Mouse (Mus musculus) heart, embryonic 16.5 days (tissue): ENCODE data around the gene Ddx41. TPM values are rescaled to one million over a fixed set of nuclear protein-coding genes. Genes with fewer than 3 reads are reported as not detected.

Experiments used
- ATAC-seq: fragments of 200-750 bp; cut with Nextera tagmentation; replicated peaks from 2 replicates; pipeline ENCODE4 v1.8.0; 2017; ENCODE audit warnings: moderate number of reproducible peaks; ENCODE audit not compliant: insufficient read depth, low FRiP score; ENCODE audit errors: extremely low read depth
- H3K27ac ChIP-seq: fragments of 300-500 bp; sonication (generic); 2 replicates; pipeline ENCODE4 v1.5.1; 2014; ENCODE audit warnings: mild to moderate bottlenecking, low read length, control low read depth, moderate library complexity
- H3K27me3 ChIP-seq: fragments of 300-500 bp; sonication (generic); 2 replicates; pipeline ENCODE4 v1.6.1; 2014; ENCODE audit warnings: low read length, mixed read lengths; ENCODE audit not compliant: control insufficient read depth, insufficient read depth
- H3K36me3 ChIP-seq: fragments of 300-500 bp; sonication (generic); 2 replicates; pipeline ENCODE4 v1.6.1; 2014; ENCODE audit not compliant: control insufficient read depth, insufficient read depth
- H3K4me1 ChIP-seq: fragments of 300-500 bp; sonication (generic); 2 replicates; pipeline ENCODE4 v1.6.1; 2014; ENCODE audit warnings: low read length, mixed read lengths; ENCODE audit not compliant: control insufficient read depth, insufficient read depth
- H3K4me2 ChIP-seq: fragments of 300-500 bp; sonication (generic); 2 replicates; pipeline ENCODE4 v1.6.1; 2014; ENCODE audit warnings: low read depth, mild to moderate bottlenecking, control low read depth, low read length
- H3K4me3 ChIP-seq: fragments of 300-500 bp; sonication (generic); 2 replicates; pipeline ENCODE4 v1.5.1; 2014; ENCODE audit warnings: mild to moderate bottlenecking, control low read depth, low read length
- H3K9ac ChIP-seq: fragments of 300-500 bp; sonication (generic); 2 replicates; pipeline ENCODE4 v1.6.1; 2014; ENCODE audit warnings: low read length, control low read depth
- H3K9me3 ChIP-seq: fragments of 300-500 bp; sonication (generic); replicated peaks from 2 replicates; pipeline ENCODE4 v1.6.1; 2016; ENCODE audit warnings: low read length; ENCODE audit not compliant: control insufficient read depth
- WGBS: fragments of 180-500 bp; shearing (Covaris S2); extraction: QIAGEN DNeasy Blood & Tissue Kit; methylation state at CpG from one replicate; pipeline ENCODE4 v1.1.7; 2014; 5-methylcytosine and 5-hydroxymethylcytosine counted together
- polyA plus RNA-seq: library from polyadenylated mRNA; unstranded; fragments of >200 nt; fragmentation: Nextera tagmentation; extraction: Ambion mirVana; gene quantifications from 2 replicates; pipeline ENCODE4 v1.2.1, GENCODE M21; 2015

Gene Ddx41
- polyA plus RNA-seq, 1 experiment from 2014 or later = 32.1 TPM

- Histone ChIP-seq H3K4me3 (no peak overlapping the region), H3K36me3 (peaks cover 13% of the 10 kb centered on the region), H3K27me3 (no peaks in the 10 kb centered on the region), H3K9ac (no peak overlapping the region), H3K4me2 (no peak overlapping the region), H3K9me3 (no peaks in the 10 kb centered on the region), H3K27ac (no peak overlapping the region), H3K4me1 (no peaks in the 10 kb centered on the region)
- ATAC-seq = no peak
- 72% methylated on average over 5 of the region's 5 CpGs for WGBS
Measured at GRCm38 (mm10) chr13:55548426-55548825, 12.0 kb upstream of the Ddx41 start.

DNA sequence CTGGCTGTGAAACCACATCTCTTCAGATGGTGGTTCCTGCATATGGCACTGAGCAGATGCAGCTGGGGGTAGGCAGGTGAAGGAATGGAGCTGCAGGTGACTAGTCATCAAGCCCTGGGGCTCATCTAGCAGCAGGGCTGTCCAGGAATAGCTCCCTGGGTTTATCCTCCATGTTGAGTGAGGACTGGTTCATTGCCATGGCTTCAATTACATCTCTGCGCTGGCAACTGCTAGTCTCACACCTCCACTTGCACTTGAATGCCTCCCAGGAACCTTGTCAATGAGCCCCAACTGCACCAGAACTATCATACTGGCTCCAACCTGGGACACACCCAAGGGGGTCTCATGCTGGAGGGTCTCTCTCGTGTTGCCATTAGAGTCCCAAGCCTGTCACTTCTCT, 11.5 kb upstream of the Ddx41 start:
- H3K36me3 ChIP-seq = peaks cover 15% of the 10 kb centered on the region

GRCm38 (mm10) chr13:55544792-55545191, 8.3 kb upstream of the Ddx41 start:
- Histone ChIP-seq H3K27me3 (no peaks in the 10 kb centered on the region), H3K4me1 (no peaks in the 10 kb centered on the region), H3K36me3 (peaks cover 36% of the 10 kb centered on the region), H3K9me3 (no peaks in the 10 kb centered on the region), H3K4me2 (no peak overlapping the region), H3K27ac (no peak overlapping the region), H3K9ac (no peak overlapping the region), H3K4me3 (no peak overlapping the region)
- 85% methylated on average over 6 of the region's 6 CpGs for WGBS
- ATAC-seq = no peak

More for the DNA sequence above, 11.5 kb upstream of the Ddx41 start:
- Histone ChIP-seq H3K4me2 (no peak overlapping the region), H3K4me3 (no peak overlapping the region), H3K27ac (no peak overlapping the region), H3K4me1 (no peaks in the 10 kb centered on the region), H3K27me3 (no peaks in the 10 kb centered on the region), H3K9me3 (no peaks in the 10 kb centered on the region), H3K9ac (no peak overlapping the region)
- no peak for ATAC-seq
- 96% methylated on average over 2 of the region's 2 CpGs for WGBS

GRCm38 (mm10) chr13:55543447-55543846, 7.0 kb upstream of the Ddx41 start:
- Histone ChIP-seq H3K4me2 (no peak overlapping the region), H3K9ac (no peak overlapping the region), H3K4me3 (no peak overlapping the region), H3K36me3 (peaks cover 43% of the 10 kb centered on the region), H3K27me3 (no peaks in the 10 kb centered on the region), H3K4me1 (no peaks in the 10 kb centered on the region), H3K9me3 (no peaks in the 10 kb centered on the region), H3K27ac (no peak overlapping the region)
- WGBS = 86% methylated on average over 8 of the region's 8 CpGs
- no peak for ATAC-seq

GRCm38 (mm10) chr13:55542891-55543290, 6.4 kb upstream of the Ddx41 start:
- H3K4me3 ChIP-seq = no peak overlapping the region
- no peaks in the 10 kb centered on the region for H3K4me1 ChIP-seq
- H3K9me3 ChIP-seq = no peaks in the 10 kb centered on the region
- 96% methylated on average over 4 of the region's 4 CpGs for WGBS
- H3K4me2 ChIP-seq = no peak overlapping the region
- no peaks in the 10 kb centered on the region for H3K27me3 ChIP-seq
- H3K27ac ChIP-seq = no peak overlapping the region
- H3K9ac ChIP-seq = no peak overlapping the region
- peaks cover 46% of the 10 kb centered on the region for H3K36me3 ChIP-seq
- ATAC-seq = no peak

DNA sequence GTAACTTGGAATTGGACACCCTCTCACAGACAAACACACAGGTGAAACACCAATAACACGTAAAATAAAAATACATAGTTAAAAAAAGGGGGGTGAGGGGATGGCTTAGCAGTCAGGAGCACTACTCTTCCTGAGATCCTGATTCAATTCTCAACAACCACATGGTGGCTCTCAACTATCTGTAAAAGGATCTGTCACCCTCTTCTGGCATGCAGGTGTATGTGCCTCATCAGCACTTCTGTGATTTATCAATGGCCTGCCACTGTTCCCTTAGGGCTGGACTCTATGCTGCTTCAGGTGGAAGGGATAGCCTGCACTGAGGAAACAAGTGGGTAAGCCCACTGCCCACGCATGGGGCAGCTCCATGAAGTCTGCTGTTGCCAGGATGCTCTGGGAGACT, 4.5 kb upstream of the Ddx41 start:
- no peaks in the 10 kb centered on the region for H3K27me3 ChIP-seq
- H3K27ac ChIP-seq = no peak overlapping the region
- no peak for ATAC-seq
- H3K9ac ChIP-seq = no peak overlapping the region
- no peak overlapping the region for H3K4me2 ChIP-seq
- peaks cover 3% of the 10 kb centered on the region; the same call in 1 of the 2 replicates for H3K4me1 ChIP-seq
- WGBS = 90% methylated on average over 2 of the region's 2 CpGs
- H3K36me3 ChIP-seq = peaks cover 40% of the 10 kb centered on the region
- no peak overlapping the region for H3K4me3 ChIP-seq
- H3K9me3 ChIP-seq = no peaks in the 10 kb centered on the region

DNA sequence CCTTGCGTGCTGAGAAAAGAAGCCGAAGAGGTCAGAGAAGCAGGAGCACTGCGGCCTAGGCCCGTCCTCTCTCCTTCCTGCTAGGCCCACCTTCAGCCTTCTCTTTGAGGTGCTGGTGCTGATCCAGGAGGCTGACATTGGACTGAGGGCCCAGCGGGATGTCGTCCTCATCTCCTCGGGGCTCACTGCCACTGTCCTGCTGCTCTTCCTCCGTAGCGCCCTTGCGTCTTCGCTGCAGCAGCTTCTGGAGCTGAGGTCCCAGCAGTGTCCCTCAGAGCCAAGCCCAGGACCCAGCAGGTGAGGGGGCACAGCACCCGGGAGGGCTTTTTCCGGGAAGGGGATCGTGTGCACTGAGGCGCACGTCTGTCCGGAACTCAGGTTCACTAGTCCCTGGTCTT, 663 bp downstream of the Ddx41 start:
- Histone ChIP-seq H3K27ac (no peak overlapping the region), H3K9ac (peak overlapping the region; percentile 90)
- 18% methylated on average over 17 of the region's 17 CpGs for WGBS

GRCm38 (mm10) chr13:55535191-55535590, 1.3 kb downstream of the Ddx41 start:
- no peaks in the 10 kb centered on the region for H3K27me3 ChIP-seq
- no peak overlapping the region for H3K9ac ChIP-seq

More for the DNA sequence above, 663 bp downstream of the Ddx41 start:
- no peaks in the 10 kb centered on the region for H3K9me3 ChIP-seq
- peak; percentile 5; the same call in 1 of the 2 replicates for ATAC-seq
- H3K4me2 ChIP-seq = peak overlapping the region; percentile 94
- H3K4me1 ChIP-seq = peaks cover 12% of the 10 kb centered on the region
- H3K27me3 ChIP-seq = no peaks in the 10 kb centered on the region
- peak overlapping the region; percentile 90 for H3K4me3 ChIP-seq
- peaks cover 52% of the 10 kb centered on the region for H3K36me3 ChIP-seq

GRCm38 (mm10) chr13:55529198-55529915, 7.1 kb downstream of the Ddx41 start, which contains the start of gene Dok3:
TSS of gene Dok3 (minus strand) at chr13:55529296.
- Histone ChIP-seq H3K4me1 (no peaks in the 10 kb centered on the region), H3K36me3 (peaks cover 34% of the 10 kb centered on the region), H3K9me3 (no peaks in the 10 kb centered on the region), H3K4me3 (no peak within 1 kb of the TSS), H3K9ac (no peak within 1 kb of the TSS), H3K27ac (0 out of 2 replicates have a peak within 1 kb of the TSS, but pooled peaks have one; percentile 9), H3K27me3 (no peaks in the 10 kb centered on the region), H3K4me2 (no peak within 1 kb of the TSS)
- ATAC-seq = no peak
- 70% methylated on average over 8 of the region's 8 CpGs for WGBS

More at GRCm38 (mm10) chr13:55535191-55535590, 1.3 kb downstream of the Ddx41 start:
- no peak overlapping the region for H3K4me3 ChIP-seq
- H3K36me3 ChIP-seq = peaks cover 54% of the 10 kb centered on the region
- H3K4me2 ChIP-seq = peak overlapping the region; percentile 94
- no peak for ATAC-seq
- no peaks in the 10 kb centered on the region for H3K9me3 ChIP-seq
- H3K27ac ChIP-seq = no peak overlapping the region
- WGBS = 92% methylated on average over 15 of the region's 15 CpGs
- peaks cover 12% of the 10 kb centered on the region for H3K4me1 ChIP-seq
